Mouse (Mus musculus) CH12.LX (cell line): ENCODE measurements around the gene Itga9.

Experiments used
- CTCF ChIP-seq, 2 experiments: IDR thresholded peaks in 1 of 2; conservative IDR thresholded peaks in 1 of 2; 2 replicates each; pipeline ENCODE4 v1.5.1; 2011 to 2012; ENCODE audit warnings: low read depth in 2 of 2, low read length in 2 of 2, improper control_type of control experiment in 1 of 2, inconsistent platforms in 1 of 2, mild to moderate bottlenecking in 1 of 2, moderate library complexity in 1 of 2
- MAZ ChIP-seq: IDR thresholded peaks from 2 replicates; pipeline ENCODE4 v1.6.1; 2012; ENCODE audit warnings: low read depth, mild to moderate bottlenecking, inconsistent platforms, low read length, improper control_type of control experiment, moderate library complexity
- POLR2A ChIP-seq: IDR thresholded peaks from 2 replicates; pipeline ENCODE4 v1.6.1; 2011; ENCODE audit warnings: low read depth, mild to moderate bottlenecking, improper control_type of control experiment, low read length
- RCOR1 ChIP-seq: conservative IDR thresholded peaks from 2 replicates; pipeline ENCODE4 v1.6.1; 2012; ENCODE audit warnings: low read depth, mild to moderate bottlenecking, inconsistent platforms, low read length, improper control_type of control experiment

DNA sequence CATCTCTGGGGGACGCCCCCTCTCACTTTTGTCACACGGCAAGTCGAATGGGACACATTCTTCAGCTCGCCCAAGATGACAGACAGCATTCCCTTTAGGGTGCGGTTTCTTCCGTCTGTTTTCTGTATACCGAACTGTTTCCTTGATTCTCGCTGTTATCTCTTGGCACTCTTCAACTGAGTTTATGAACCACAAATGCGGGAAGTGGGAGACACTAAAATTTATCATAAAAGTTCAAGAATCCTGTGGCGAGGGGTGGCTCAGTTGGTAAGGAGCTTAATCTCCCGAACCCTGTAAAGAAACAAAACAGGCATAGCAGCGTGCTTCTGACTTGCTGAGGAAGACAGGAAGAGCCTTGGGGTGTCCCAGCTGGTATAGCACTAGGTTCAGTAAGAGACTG is 337.9 kb downstream of the Itga9 start:
- no peak for TF ChIP-seq POLR2A
- no peak for TF ChIP-seq CTCF (conservative IDR thresholded peaks at IDR 0.05 in 1 of 2, IDR thresholded peaks at IDR 0.05 in 1 of 2; ENCODE audit: low read depth in 2 of 2, low read length in 2 of 2)
- no peak for TF ChIP-seq MAZ
- TF ChIP-seq RCOR1 = no peak
